Mouse (Mus musculus) spleen, adult 2 months (tissue): ENCODE results near the gene Med13.

Experiments used
- CTCF ChIP-seq: fragments of 200-500 bp; IDR thresholded peaks from 2 replicates; pipeline ENCODE4 v1.5.1; 2011; ENCODE audit warnings: mild to moderate bottlenecking, inconsistent platforms; ENCODE audit not compliant: insufficient read depth, insufficient read length, insufficient replicate concordance; ENCODE audit errors: extremely low read depth
- POLR2A ChIP-seq: fragments of 200-500 bp; IDR thresholded peaks from 2 replicates; pipeline ENCODE4 v1.6.1; 2011; ENCODE audit warnings: low read depth, low read length, inconsistent platforms

GRCm38 (mm10) chr11:86371266-86371665 is 13.9 kb upstream of the Med13 start:
- no peak for TF ChIP-seq CTCF
- no peak for TF ChIP-seq POLR2A
